Mouse (Mus musculus) MEL (cell line): ENCODE results near the gene Rnf103. TPM values are rescaled to one million over a fixed set of nuclear protein-coding genes. Genes with fewer than 3 reads are reported as not detected.
A peak's percentile ranks its signal among the peaks of the same experiment; 100 is the strongest.

Source experiments
- DNase-seq: peaks from one replicate; pipeline ENCODE4 v3.0.0; 2011; ENCODE audit warnings: low read depth, low spot score
- H3K27ac ChIP-seq: 2 replicates; pipeline ENCODE4 v1.5.1; 2012; ENCODE audit warnings: low read depth, mild to moderate bottlenecking, control low read depth, low read length, moderate library complexity; ENCODE audit not compliant: control insufficient read depth
- H3K27me3 ChIP-seq, 2 experiments: fragments of 150-350 bp in 1 of 2; sonication (generic) in 1 of 2; 2 replicates each; pipeline ENCODE4 v1.6.1; 2012; ENCODE audit warnings: low read length in 2 of 2, mild to moderate bottlenecking in 2 of 2, improper control_type of control experiment in 1 of 2, moderate library complexity in 1 of 2; ENCODE audit not compliant: insufficient read depth in 2 of 2, control insufficient read depth in 1 of 2
- H3K36me3 ChIP-seq, 2 experiments: 2 replicates each; pipeline ENCODE4 v1.6.1; 2012 to 2014; ENCODE audit warnings: low read length in 2 of 2, improper control_type of control experiment in 1 of 2, inconsistent platforms in 1 of 2, mild to moderate bottlenecking in 1 of 2; ENCODE audit not compliant: insufficient read depth in 2 of 2, control insufficient read depth in 1 of 2
- H3K4me1 ChIP-seq, 2 experiments: fragments of 150-350 bp in 1 of 2; sonication (generic) in 1 of 2; 2 replicates each; pipeline ENCODE4 v1.6.1; 2012; ENCODE audit warnings: low read length in 2 of 2, improper control_type of control experiment in 1 of 2, mild to moderate bottlenecking in 1 of 2; ENCODE audit not compliant: insufficient read depth in 2 of 2, control insufficient read depth in 1 of 2
- H3K4me3 ChIP-seq, 2 experiments: fragments of 150-350 bp in 1 of 2; sonication (generic) in 1 of 2; 2 replicates each; pipeline ENCODE4 v1.5.1; 2012; ENCODE audit warnings: low read depth in 2 of 2, low read length in 2 of 2, mild to moderate bottlenecking in 2 of 2, moderate library complexity in 2 of 2, control low read depth in 1 of 2, improper control_type of control experiment in 1 of 2; ENCODE audit not compliant: control insufficient read depth in 1 of 2, insufficient read depth in 1 of 2
- H3K79me2 ChIP-seq: 2 replicates; pipeline ENCODE4 v1.6.1; 2012; ENCODE audit warnings: mild to moderate bottlenecking, low read length, moderate library complexity; ENCODE audit not compliant: control insufficient read depth, poor library complexity, insufficient read depth
- H3K9ac ChIP-seq: 2 replicates; pipeline ENCODE4 v1.6.1; 2012; ENCODE audit warnings: low read depth, mild to moderate bottlenecking, control low read depth, low read length, moderate library complexity; ENCODE audit not compliant: control insufficient read depth, poor library complexity, severe bottlenecking
- H3K9me3 ChIP-seq: fragments of 150-350 bp; sonication (generic); replicated peaks from 2 replicates; pipeline ENCODE4 v1.6.1; 2012; ENCODE audit warnings: mild to moderate bottlenecking, low read length, improper control_type of control experiment, moderate library complexity; ENCODE audit not compliant: insufficient read depth
- BHLHE40 ChIP-seq: IDR thresholded peaks from 2 replicates; pipeline ENCODE4 v1.6.1; 2012; ENCODE audit warnings: low read depth, mild to moderate bottlenecking, inconsistent platforms, low read length, improper control_type of control experiment, borderline replicate concordance
- CHD1 ChIP-seq: IDR thresholded peaks from 2 replicates; pipeline ENCODE4 v1.6.1; 2012; ENCODE audit warnings: low read depth, mild to moderate bottlenecking, inconsistent platforms, low read length, improper control_type of control experiment
- CHD2 ChIP-seq: IDR thresholded peaks from 2 replicates; pipeline ENCODE4 v1.6.1; 2011; ENCODE audit warnings: low read length, improper control_type of control experiment
- CTCF ChIP-seq, 3 experiments: IDR thresholded peaks in 2 of 3; conservative IDR thresholded peaks in 1 of 3; 2 replicates each; pipeline ENCODE4 v1.5.1; 2011 to 2012; ENCODE audit warnings: low read length in 3 of 3, low read depth in 2 of 3, mild to moderate bottlenecking in 2 of 3, improper control_type of control experiment in 1 of 3, inconsistent platforms in 1 of 3, mixed read lengths in 1 of 3, moderate library complexity in 1 of 3; ENCODE audit not compliant: control insufficient read depth in 1 of 3, insufficient read depth in 1 of 3, poor library complexity in 1 of 3, severe bottlenecking in 1 of 3
- ELF1 ChIP-seq: IDR thresholded peaks from 2 replicates; pipeline ENCODE4 v1.6.1; 2014; ENCODE audit warnings: low read depth, mild to moderate bottlenecking, inconsistent platforms, low read length, improper control_type of control experiment, moderate library complexity
- EP300 ChIP-seq, 2 experiments: IDR thresholded peaks; 2 replicates each; pipeline ENCODE4 v1.6.1; 2011; ENCODE audit warnings: improper control_type of control experiment in 2 of 2, low read length in 2 of 2, low read depth in 1 of 2, mild to moderate bottlenecking in 1 of 2
- GATA1 ChIP-seq: IDR thresholded peaks from 2 replicates; pipeline ENCODE4 v1.6.1; 2011; ENCODE audit warnings: low read depth, low read length, improper control_type of control experiment
- JUND ChIP-seq: IDR thresholded peaks from 2 replicates; pipeline ENCODE4 v1.6.1; 2011; ENCODE audit warnings: low read depth, mild to moderate bottlenecking, improper control_type of control experiment, low read length
- KAT2A ChIP-seq: conservative IDR thresholded peaks from 2 replicates; pipeline ENCODE4 v1.6.1; 2012; ENCODE audit warnings: low read depth, low read length, improper control_type of control experiment, inconsistent platforms
- MAFK ChIP-seq: IDR thresholded peaks from 2 replicates; pipeline ENCODE4 v1.6.1; 2011; ENCODE audit warnings: low read depth, mild to moderate bottlenecking, low read length, improper control_type of control experiment, borderline replicate concordance
- MEF2A ChIP-seq: IDR thresholded peaks from 2 replicates; pipeline ENCODE4 v1.6.1; 2014; ENCODE audit warnings: low read depth, mild to moderate bottlenecking, inconsistent platforms, low read length, improper control_type of control experiment; ENCODE audit not compliant: poor library complexity, insufficient replicate concordance, severe bottlenecking; ENCODE audit errors: extremely low read depth
- MYB ChIP-seq: IDR thresholded peaks from 2 replicates; pipeline ENCODE4 v1.6.1; 2011; ENCODE audit warnings: mild to moderate bottlenecking, low read depth, low read length, improper control_type of control experiment
- MYC ChIP-seq: IDR thresholded peaks from 2 replicates; pipeline ENCODE4 v1.6.1; 2011; ENCODE audit warnings: low read depth, mild to moderate bottlenecking, low read length, improper control_type of control experiment, moderate library complexity
- NRF1 ChIP-seq: IDR thresholded peaks from 2 replicates; pipeline ENCODE4 v1.6.1; 2014; ENCODE audit warnings: low read depth, mild to moderate bottlenecking, inconsistent platforms, low read length, improper control_type of control experiment, moderate library complexity; ENCODE audit not compliant: poor library complexity, insufficient read depth, severe bottlenecking
- POLR2A ChIP-seq, 2 experiments: IDR thresholded peaks; 2 replicates each; pipeline ENCODE4 v1.6.1; 2011 to 2012; ENCODE audit warnings: low read length in 2 of 2, mild to moderate bottlenecking in 2 of 2, control low read depth in 1 of 2, improper control_type of control experiment in 1 of 2, low read depth in 1 of 2, moderate library complexity in 1 of 2; ENCODE audit not compliant: control insufficient read depth in 1 of 2, insufficient read depth in 1 of 2, poor library complexity in 1 of 2
- POLR2AphosphoS2 ChIP-seq: IDR thresholded peaks from 2 replicates; pipeline ENCODE4 v1.6.1; 2011; ENCODE audit warnings: low read length, improper control_type of control experiment
- POLR2AphosphoS5 ChIP-seq: IDR thresholded peaks from 2 replicates; pipeline ENCODE4 v1.6.1; 2012; ENCODE audit warnings: low read depth, borderline replicate concordance, mild to moderate bottlenecking, inconsistent platforms, low read length, moderate library complexity, mixed read lengths
- RAD21 ChIP-seq: IDR thresholded peaks from 2 replicates; pipeline ENCODE4 v1.6.1; 2011; ENCODE audit warnings: mild to moderate bottlenecking, low read depth, low read length, improper control_type of control experiment
- RCOR1 ChIP-seq: IDR thresholded peaks from 2 replicates; pipeline ENCODE4 v1.6.1; 2012; ENCODE audit warnings: low read depth, mild to moderate bottlenecking, inconsistent platforms, low read length, improper control_type of control experiment
- SIN3A ChIP-seq: IDR thresholded peaks from 2 replicates; pipeline ENCODE4 v1.6.1; 2012; ENCODE audit warnings: low read length, improper control_type of control experiment, inconsistent platforms
- SMC3 ChIP-seq: IDR thresholded peaks from 2 replicates; pipeline ENCODE4 v1.6.1; 2011; ENCODE audit warnings: low read depth, low read length, improper control_type of control experiment
- TAL1 ChIP-seq: IDR thresholded peaks from 2 replicates; pipeline ENCODE4 v1.6.1; 2012; ENCODE audit warnings: mild to moderate bottlenecking, inconsistent platforms, low read length, moderate library complexity, mixed read lengths
- TBP ChIP-seq: IDR thresholded peaks from 2 replicates; pipeline ENCODE4 v1.8.0; 2011; ENCODE audit warnings: low read depth, low read length, improper control_type of control experiment
- USF2 ChIP-seq, 2 experiments: IDR thresholded peaks; 2 replicates each; pipeline ENCODE4 v1.6.1; 2011 to 2012; ENCODE audit warnings: improper control_type of control experiment in 2 of 2, low read length in 2 of 2, borderline replicate concordance in 1 of 2, inconsistent platforms in 1 of 2, low read depth in 1 of 2, mild to moderate bottlenecking in 1 of 2; ENCODE audit not compliant: insufficient read depth in 1 of 2
- ZMIZ1 ChIP-seq: IDR thresholded peaks from 2 replicates; pipeline ENCODE4 v1.6.1; 2012; ENCODE audit warnings: low read depth, mild to moderate bottlenecking, inconsistent platforms, low read length, improper control_type of control experiment, moderate library complexity
- polyA plus RNA-seq, 2 experiments: library from polyadenylated mRNA; stranded (reverse) in 1 of 2; unstranded in 1 of 2; fragments of >175 nt in 1 of 2; fragments of >200 nt in 1 of 2; gene quantifications; 2 replicates each; pipeline versions ENCODE4 v1.2.1 to v1.2.4; 2012; ENCODE audit warnings: low replicate concordance in 2 of 2, low read depth in 1 of 2; ENCODE audit not compliant: insufficient read length in 2 of 2, insufficient read depth in 1 of 2, missing spikeins in 1 of 2
- total RNA-seq: library from RNA; depleted of rRNA; stranded (reverse); fragments of 300-350 nt; gene quantifications from 2 replicates; pipeline ENCODE4 v1.2.3, GENCODE M21; 2012

The Rnf103 gene
- total and polyA plus RNA-seq, 3 experiments = 3.3 to 4.9 TPM; not detected in 1

- no peaks in the 10 kb centered on the region for H3K79me2 ChIP-seq
- H3K9me3 ChIP-seq = no peaks in the 10 kb centered on the region
- peaks cover 0 to 1% of the 10 kb centered on the region in 2 experiments; a peak in 1 of 4 replicates for H3K27me3 ChIP-seq
- 0 out of 2 replicates have a peak overlapping the region, but pooled peaks have one; percentile 21 for H3K9ac ChIP-seq
- no peak overlapping the region for H3K4me3 ChIP-seq
- TF ChIP-seq ELF1 (no peak), POLR2AphosphoS2 (no peak), EP300 (IDR thresholded peaks at IDR 0.05; ENCODE audit: low read depth in 1 of 2, low read length in 2 of 2) (no peak), MYC (no peak), POLR2A (IDR thresholded peaks at IDR 0.05; ENCODE audit: control insufficient read depth in 1 of 2, insufficient read depth in 1 of 2, low read depth in 1 of 2, low read length in 2 of 2, poor library complexity in 1 of 2) (no peak), ZMIZ1 (no peak), MYB (no peak), GATA1 (no peak), SIN3A (no peak), NRF1 (no peak), POLR2AphosphoS5 (no peak), MEF2A (no peak), JUND (no peak), RCOR1 (no peak), CHD2 (no peak), RAD21 (no peak), CHD1 (no peak), KAT2A (no peak), SMC3 (no peak)
- no peak overlapping the region for H3K27ac ChIP-seq
- no peak for DNase-seq
- H3K36me3 ChIP-seq = peaks cover 0 to 3% of the 10 kb centered on the region in 2 experiments; a peak in 1 of 4 replicates
- peaks cover 0 to 5% of the 10 kb centered on the region in 2 experiments; a peak in 2 of 4 replicates for H3K4me1 ChIP-seq
Observed at GRCm38 (mm10) chr6:71487966-71488365, 5.7 kb upstream of the Rnf103 start.

GRCm38 (mm10) chr6:71492136-71492535 lies 1.6 kb upstream of the Rnf103 start:
- Histone ChIP-seq H3K27ac (no peak overlapping the region), H3K9ac (no peak overlapping the region), H3K27me3 (peaks cover 0 to 1% of the 10 kb centered on the region in 2 experiments; a peak in 1 of 4 replicates), H3K4me3 (no peak overlapping the region), H3K36me3 (peaks cover 0 to 12% of the 10 kb centered on the region in 2 experiments; a peak in 2 of 4 replicates), H3K79me2 (peaks cover 7% of the 10 kb centered on the region), H3K4me1 (peaks cover 5% of the 10 kb centered on the region in 2 experiments), H3K9me3 (no peaks in the 10 kb centered on the region)
- no peak for DNase-seq
- TF ChIP-seq SIN3A (no peak), TAL1 (no peak), MEF2A (no peak), BHLHE40 (no peak), KAT2A (no peak), USF2 (IDR thresholded peaks at IDR 0.05; ENCODE audit: borderline replicate concordance in 1 of 2, insufficient read depth in 1 of 2, low read depth in 1 of 2, low read length in 2 of 2) (no peak), POLR2AphosphoS2 (no peak), MAFK (no peak), TBP (no peak), MYB (no peak), CTCF (IDR thresholded peaks at IDR 0.05 in 2 of 3, conservative IDR thresholded peaks at IDR 0.05 in 1 of 3; ENCODE audit: control insufficient read depth in 1 of 3, insufficient read depth in 1 of 3, low read depth in 2 of 3, low read length in 3 of 3, poor library complexity in 1 of 3, severe bottlenecking in 1 of 3) (no peak)
